Mouse (Mus musculus) megakaryocyte, embryonic 14.5 days (primary cell): Measurements from ENCODE around the gene Ptprcap.

Experiments
- FLI1 ChIP-seq: IDR thresholded peaks from 2 replicates; pipeline ENCODE4 v1.6.1; 2012; ENCODE audit warnings: low read length, inconsistent platforms, mixed read lengths
- GATA1 ChIP-seq: IDR thresholded peaks from 3 replicates; pipeline ENCODE4 v1.6.1; 2012; ENCODE audit warnings: mixed read lengths, low read length, inconsistent platforms, borderline replicate concordance

DNA sequence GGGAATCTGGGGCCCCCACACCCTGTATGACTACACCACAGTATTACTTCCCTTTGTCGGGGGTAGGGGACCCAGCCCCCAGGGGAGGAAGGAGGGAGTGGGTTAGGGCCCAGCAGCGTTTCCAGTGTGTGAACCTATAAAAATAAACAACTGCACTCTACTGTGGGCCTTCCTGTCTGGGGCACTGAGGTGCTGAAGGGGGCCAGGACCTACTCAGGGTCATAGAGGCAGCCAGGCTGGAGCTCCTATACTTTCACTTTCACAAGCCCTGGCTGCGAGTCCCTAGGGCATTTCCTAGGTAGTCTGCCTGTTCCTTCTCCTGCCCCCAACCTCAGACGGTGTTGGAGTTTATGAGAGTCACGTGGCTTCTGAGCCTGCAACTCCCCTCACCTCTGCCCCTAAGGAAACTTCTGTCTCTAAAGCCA lies 39.6 kb upstream of the Ptprcap start:
- TF ChIP-seq GATA1 = no peak
- no peak for TF ChIP-seq FLI1
